Mouse (Mus musculus): Measurements from ENCODE around the gene Dap. TPM values are rescaled to one million over a fixed set of nuclear protein-coding genes. Genes with fewer than 3 reads are reported as not detected.

The Dap gene
- polyA plus RNA-seq, 1 experiment from 2014 or later: 61.4 TPM

GRCm38 (mm10) chr15:31250676-31251075 lies 26.6 kb downstream of the Dap start:
- DNase-seq (ENCODE audit: low spot score): no peak
- WGBS: 66% methylated on average over 3 of the region's 3 CpGs
- Histone ChIP-seq H3K27ac (replicated peaks; ENCODE audit: low read depth, low read length) (no peak overlapping the region), H3K9me3 (replicated peaks; ENCODE audit: control insufficient read depth, low read length) (no peaks in the 10 kb centered on the region), H3K9ac (replicated peaks; ENCODE audit: low read length) (no peak overlapping the region), H3K4me2 (ENCODE audit: low read depth, low read length) (no peak overlapping the region), H3K36me3 (replicated peaks; ENCODE audit: control insufficient read depth, insufficient read depth, low read depth, low read length) (no peaks in the 10 kb centered on the region), H3K4me1 (ENCODE audit: control insufficient read depth, insufficient read depth, low read length) (no peaks in the 10 kb centered on the region), H3K27me3 (ENCODE audit: control insufficient read depth, insufficient read depth, low read length) (no peaks in the 10 kb centered on the region), H3K4me3 (ENCODE audit: low read depth, low read length) (no peak overlapping the region)
- no peak for ATAC-seq (replicated peaks; ENCODE audit: insufficient number of reproducible peaks, low FRiP score, low TSS enrichment, low read depth)

GRCm38 (mm10) chr15:31251189-31251588 lies 27.1 kb downstream of the Dap start:
- no peaks in the 10 kb centered on the region for H3K4me1 ChIP-seq (ENCODE audit: control insufficient read depth, insufficient read depth, low read length)
- H3K4me2 ChIP-seq (ENCODE audit: low read depth, low read length): no peak overlapping the region
- DNase-seq (ENCODE audit: low spot score) (no peak), ATAC-seq (replicated peaks; ENCODE audit: insufficient number of reproducible peaks, low FRiP score, low TSS enrichment, low read depth) (no peak)
- H3K27ac ChIP-seq (replicated peaks; ENCODE audit: low read depth, low read length): no peak overlapping the region
- H3K27me3 ChIP-seq (ENCODE audit: control insufficient read depth, insufficient read depth, low read length): no peaks in the 10 kb centered on the region
- no peak overlapping the region for H3K4me3 ChIP-seq (ENCODE audit: low read depth, low read length)
- no peak overlapping the region for H3K9ac ChIP-seq (replicated peaks; ENCODE audit: low read length)
- 83% methylated on average over 6 of the region's 6 CpGs for WGBS
- H3K9me3 ChIP-seq (replicated peaks; ENCODE audit: control insufficient read depth, low read length): no peaks in the 10 kb centered on the region
- no peaks in the 10 kb centered on the region for H3K36me3 ChIP-seq (replicated peaks; ENCODE audit: control insufficient read depth, insufficient read depth, low read depth, low read length)

- WGBS: 79% methylated on average over 16 of the region's 16 CpGs
- no peaks in the 10 kb centered on the region for H3K27me3 ChIP-seq (ENCODE audit: control insufficient read depth, insufficient read depth, low read length)
- H3K9me3 ChIP-seq (replicated peaks; ENCODE audit: control insufficient read depth, low read length): no peaks in the 10 kb centered on the region
- H3K36me3 ChIP-seq (replicated peaks; ENCODE audit: control insufficient read depth, insufficient read depth, low read depth, low read length): no peaks in the 10 kb centered on the region
- no peaks in the 10 kb centered on the region; the same call in 1 of the 2 replicates for H3K4me1 ChIP-seq (ENCODE audit: control insufficient read depth, insufficient read depth, low read length)
- DNase-seq (ENCODE audit: low spot score) (no peak), ATAC-seq (replicated peaks; ENCODE audit: insufficient number of reproducible peaks, low FRiP score, low TSS enrichment, low read depth) (no peak)
- no peak overlapping the region for H3K4me3 ChIP-seq (ENCODE audit: low read depth, low read length)
- no peak overlapping the region for H3K4me2 ChIP-seq (ENCODE audit: low read depth, low read length)
- no peak overlapping the region for H3K27ac ChIP-seq (replicated peaks; ENCODE audit: low read depth, low read length)
- H3K9ac ChIP-seq (replicated peaks; ENCODE audit: low read length): no peak overlapping the region
Measured at GRCm38 (mm10) chr15:31252590-31253311, 28.6 kb downstream of the Dap start.

- H3K27ac ChIP-seq (replicated peaks; ENCODE audit: low read depth, low read length): no peak overlapping the region
- no peak overlapping the region for H3K4me3 ChIP-seq (ENCODE audit: low read depth, low read length)
- WGBS: 67% methylated on average over 8 of the region's 8 CpGs
- no peak overlapping the region for H3K4me2 ChIP-seq (ENCODE audit: low read depth, low read length)
- ATAC-seq (replicated peaks; ENCODE audit: insufficient number of reproducible peaks, low FRiP score, low TSS enrichment, low read depth): no peak
- no peaks in the 10 kb centered on the region for H3K36me3 ChIP-seq (replicated peaks; ENCODE audit: control insufficient read depth, insufficient read depth, low read depth, low read length)
- no peaks in the 10 kb centered on the region for H3K27me3 ChIP-seq (ENCODE audit: control insufficient read depth, insufficient read depth, low read length)
- no peaks in the 10 kb centered on the region for H3K9me3 ChIP-seq (replicated peaks; ENCODE audit: control insufficient read depth, low read length)
- no peak for DNase-seq (ENCODE audit: low spot score)
- H3K9ac ChIP-seq (replicated peaks; ENCODE audit: low read length): no peak overlapping the region
- no peaks in the 10 kb centered on the region; the same call in 1 of the 2 replicates for H3K4me1 ChIP-seq (ENCODE audit: control insufficient read depth, insufficient read depth, low read length)
Measured at GRCm38 (mm10) chr15:31253380-31253779, 29.3 kb downstream of the Dap start.

- no peak overlapping the region for H3K27ac ChIP-seq (replicated peaks; ENCODE audit: low read depth, low read length)
- no peaks in the 10 kb centered on the region for H3K36me3 ChIP-seq (replicated peaks; ENCODE audit: control insufficient read depth, insufficient read depth, low read depth, low read length)
- H3K4me2 ChIP-seq (ENCODE audit: low read depth, low read length): no peak overlapping the region
- no peak overlapping the region for H3K4me3 ChIP-seq (ENCODE audit: low read depth, low read length)
- ATAC-seq (replicated peaks; ENCODE audit: insufficient number of reproducible peaks, low FRiP score, low TSS enrichment, low read depth) (no peak), DNase-seq (ENCODE audit: low spot score) (no peak)
- H3K4me1 ChIP-seq (ENCODE audit: control insufficient read depth, insufficient read depth, low read length): no peaks in the 10 kb centered on the region; the same call in 1 of the 2 replicates
- H3K9me3 ChIP-seq (replicated peaks; ENCODE audit: control insufficient read depth, low read length): no peaks in the 10 kb centered on the region
- H3K9ac ChIP-seq (replicated peaks; ENCODE audit: low read length): no peak overlapping the region
- no peaks in the 10 kb centered on the region for H3K27me3 ChIP-seq (ENCODE audit: control insufficient read depth, insufficient read depth, low read length)
- WGBS: 85% methylated on average over 4 of the region's 4 CpGs
Measured at GRCm38 (mm10) chr15:31253963-31254362, 29.8 kb downstream of the Dap start.

- no peak overlapping the region for H3K9ac ChIP-seq (replicated peaks; ENCODE audit: low read length)
- H3K27ac ChIP-seq (replicated peaks; ENCODE audit: low read depth, low read length): no peak overlapping the region
- no peaks in the 10 kb centered on the region for H3K9me3 ChIP-seq (replicated peaks; ENCODE audit: control insufficient read depth, low read length)
- ATAC-seq (replicated peaks; ENCODE audit: insufficient number of reproducible peaks, low FRiP score, low TSS enrichment, low read depth): no peak
- DNase-seq (ENCODE audit: low spot score): no peak
- no peaks in the 10 kb centered on the region; the same call in 1 of the 2 replicates for H3K4me1 ChIP-seq (ENCODE audit: control insufficient read depth, insufficient read depth, low read length)
- H3K36me3 ChIP-seq (replicated peaks; ENCODE audit: control insufficient read depth, insufficient read depth, low read depth, low read length): no peaks in the 10 kb centered on the region
- H3K4me3 ChIP-seq (ENCODE audit: low read depth, low read length): no peak overlapping the region
- H3K27me3 ChIP-seq (ENCODE audit: control insufficient read depth, insufficient read depth, low read length): no peaks in the 10 kb centered on the region
- no peak overlapping the region for H3K4me2 ChIP-seq (ENCODE audit: low read depth, low read length)
- WGBS: 89% methylated on average over 9 of the region's 9 CpGs
Measured at GRCm38 (mm10) chr15:31254939-31255535, 30.9 kb downstream of the Dap start.

- no peaks in the 10 kb centered on the region for H3K9me3 ChIP-seq (replicated peaks; ENCODE audit: control insufficient read depth, low read length)
- no peak overlapping the region for H3K9ac ChIP-seq (replicated peaks; ENCODE audit: low read length)
- H3K4me3 ChIP-seq (ENCODE audit: low read depth, low read length): no peak overlapping the region
- no peak overlapping the region for H3K27ac ChIP-seq (replicated peaks; ENCODE audit: low read depth, low read length)
- ATAC-seq (replicated peaks; ENCODE audit: insufficient number of reproducible peaks, low FRiP score, low TSS enrichment, low read depth) (no peak), DNase-seq (ENCODE audit: low spot score) (no peak)
- 88% methylated on average over 6 of the region's 6 CpGs for WGBS
- H3K4me2 ChIP-seq (ENCODE audit: low read depth, low read length): no peak overlapping the region
- H3K27me3 ChIP-seq (ENCODE audit: control insufficient read depth, insufficient read depth, low read length): no peaks in the 10 kb centered on the region
- no peaks in the 10 kb centered on the region for H3K36me3 ChIP-seq (replicated peaks; ENCODE audit: control insufficient read depth, insufficient read depth, low read depth, low read length)
- no peaks in the 10 kb centered on the region; the same call in 1 of the 2 replicates for H3K4me1 ChIP-seq (ENCODE audit: control insufficient read depth, insufficient read depth, low read length)
Measured at GRCm38 (mm10) chr15:31255762-31256161, 31.6 kb downstream of the Dap start.

- H3K4me1 ChIP-seq (ENCODE audit: control insufficient read depth, insufficient read depth, low read length): no peaks in the 10 kb centered on the region; the same call in 1 of the 2 replicates
- no peak for DNase-seq (ENCODE audit: low spot score)
- ATAC-seq (replicated peaks; ENCODE audit: insufficient number of reproducible peaks, low FRiP score, low TSS enrichment, low read depth): no peak
- no peak overlapping the region for H3K9ac ChIP-seq (replicated peaks; ENCODE audit: low read length)
- 76% methylated on average over 1 of the region's 1 CpGs for WGBS
- H3K27me3 ChIP-seq (ENCODE audit: control insufficient read depth, insufficient read depth, low read length): no peaks in the 10 kb centered on the region
- no peak overlapping the region for H3K4me3 ChIP-seq (ENCODE audit: low read depth, low read length)
- H3K9me3 ChIP-seq (replicated peaks; ENCODE audit: control insufficient read depth, low read length): no peaks in the 10 kb centered on the region
- H3K27ac ChIP-seq (replicated peaks; ENCODE audit: low read depth, low read length): no peak overlapping the region
- no peak overlapping the region for H3K4me2 ChIP-seq (ENCODE audit: low read depth, low read length)
- H3K36me3 ChIP-seq (replicated peaks; ENCODE audit: control insufficient read depth, insufficient read depth, low read depth, low read length): no peaks in the 10 kb centered on the region
Measured at GRCm38 (mm10) chr15:31257329-31257728, 33.2 kb downstream of the Dap start.

All from embryonic facial prominence, embryonic 11.5 days (tissue).